Comparison of ENCODE assay signal across 9 mouse cellular contexts in the genomic region with DNA sequence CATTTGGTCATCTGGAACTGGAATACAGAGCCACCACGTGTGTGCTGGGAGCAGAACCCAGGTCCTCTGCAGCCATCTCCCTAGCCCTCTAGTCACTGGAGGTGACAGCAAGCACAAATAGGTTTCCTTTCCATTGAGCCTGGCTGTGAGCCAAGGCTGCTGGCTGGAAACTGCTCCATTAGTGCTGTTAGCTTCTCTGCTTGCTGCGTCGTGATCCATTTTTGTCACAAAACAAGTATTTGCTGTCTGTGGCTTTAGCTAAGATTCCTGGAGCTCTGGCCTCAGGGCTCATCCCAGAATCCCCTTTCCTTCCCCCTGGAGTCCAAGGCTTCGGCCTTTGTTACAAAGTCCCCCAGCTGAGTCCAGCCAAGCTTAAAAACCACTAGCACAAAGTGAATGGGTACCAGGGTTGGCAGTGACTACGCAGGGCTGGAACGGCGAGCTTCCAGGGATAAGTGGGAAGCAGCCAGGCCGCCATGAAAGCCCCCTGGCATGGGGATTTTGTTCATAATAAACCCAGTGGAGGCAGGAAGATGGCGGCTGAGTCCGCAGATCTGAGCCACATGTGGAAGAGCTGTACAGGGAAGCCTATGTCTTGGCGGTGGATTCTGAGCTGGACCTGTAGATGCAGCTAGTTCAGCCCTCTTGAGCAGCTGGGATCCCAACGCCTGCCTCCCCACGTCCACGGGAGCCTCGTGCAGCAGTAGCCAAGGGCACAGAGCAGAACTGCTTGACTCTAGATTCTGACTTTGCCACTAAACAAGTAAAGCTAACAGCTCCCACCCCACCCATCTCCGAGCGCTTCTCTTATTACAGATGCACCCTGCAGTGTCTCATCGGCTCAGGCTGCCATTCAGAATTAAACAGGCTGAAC. TPM values are rescaled to one million over a fixed set of nuclear protein-coding genes. Genes with fewer than 3 reads are reported as not detected.
DNase-seq lines count a peak whose midpoint lies in the region; ATAC-seq and TF ChIP-seq lines count a peak whose summit lies in the region.
"Had no signal": no experiment of that assay in that cellular context is flagged by ENCODE, and none has a peak within 500 bp of the region (broad histone marks: within the 10 kb centered on the region; RNA-seq: fewer than 3 reads in every experiment).

No protein-coding gene starts in this region.

- no peaks in the 10 kb centered on the region for H3K9me3 ChIP-seq in limb, embryonic 12.5 days
- H3K9me3 ChIP-seq in limb, embryonic 10.5 days (replicated peaks), result no peaks in the 10 kb centered on the region
- no peaks in the 10 kb centered on the region for H3K9me3 ChIP-seq in midbrain, embryonic 10.5 days (replicated peaks)

- no peak overlapping the region for H3K4me3 ChIP-seq in limb, embryonic 12.5 days (replicated peaks)
- no peak overlapping the region for H3K4me3 ChIP-seq in limb, embryonic 10.5 days
- H3K4me3 ChIP-seq in midbrain, embryonic 10.5 days, result no peak overlapping the region

- peak overlapping the region; percentile 72 for H3K27ac ChIP-seq in limb, embryonic 12.5 days
- no peak overlapping the region for H3K27ac ChIP-seq in limb, embryonic 10.5 days
- peak overlapping the region; percentile 50; the same call in 1 of the 2 replicates for H3K27ac ChIP-seq in midbrain, embryonic 10.5 days (replicated peaks)

- no peaks in the 10 kb centered on the region for H3K4me1 ChIP-seq in limb, embryonic 12.5 days (replicated peaks)
- H3K4me1 ChIP-seq in limb, embryonic 10.5 days, result no peaks in the 10 kb centered on the region
- H3K4me1 ChIP-seq in midbrain, embryonic 10.5 days, result peaks cover 8% of the 10 kb centered on the region; the same call in 1 of the 2 replicates

- H3K27me3 ChIP-seq in limb, embryonic 12.5 days, result no peaks in the 10 kb centered on the region
- H3K27me3 ChIP-seq in limb, embryonic 10.5 days (ENCODE audit: low read depth, poor library complexity, severe bottlenecking), result no peaks in the 10 kb centered on the region
- no peaks in the 10 kb centered on the region for H3K27me3 ChIP-seq in midbrain, embryonic 10.5 days (ENCODE audit: low read depth, poor library complexity, severe bottlenecking)

- H3K9ac ChIP-seq in limb, embryonic 12.5 days (replicated peaks), result no peak overlapping the region

- no peak for DNase-seq in limb, embryonic 10.5 days (ENCODE audit: low spot score)
- DNase-seq in brain, embryonic 14.5 days (ENCODE audit: low read depth), result peak; percentile 90
- DNase-seq in heart, postnatal 4 days, result peak; percentile 71
- DNase-seq in midbrain, embryonic 10.5 days (ENCODE audit: low spot score), result no peak
- no peak for DNase-seq in lung, postnatal 10 days
- DNase-seq in ovary, postnatal 10 days (ENCODE audit: low spot score), result no peak

- no peak for ATAC-seq in limb, embryonic 12.5 days (ENCODE audit: insufficient number of reproducible peaks, insufficient read depth, low FRiP score, low TSS enrichment, low read depth)
- ATAC-seq in granulocyte monocyte progenitor cell, adult 5-6 weeks (replicated peaks; ENCODE audit: poor library complexity, severe bottlenecking), result no peak

- WGBS in limb, embryonic 12.5 days, result 65% methylated on average over 18 of the region's 18 CpGs
- 72% methylated on average over 18 of the region's 18 CpGs for WGBS in limb, embryonic 10.5 days
- WGBS in midbrain, embryonic 10.5 days, result 55% methylated on average over 18 of the region's 18 CpGs

- H3K36me3 ChIP-seq in limb, embryonic 12.5 days, result peaks cover 64% of the 10 kb centered on the region
- H3K36me3 ChIP-seq in limb, embryonic 10.5 days, result peaks cover 85% of the 10 kb centered on the region
- peaks cover 84% of the 10 kb centered on the region for H3K36me3 ChIP-seq in midbrain, embryonic 10.5 days

- TF ChIP-seq POLR2A in brain, embryonic 14.5 days (IDR thresholded peaks at IDR 0.05; ENCODE audit: borderline replicate concordance, extremely low read depth, insufficient read depth, insufficient read length, poor library complexity, severe bottlenecking), result no peak

- H3K4me2 ChIP-seq in limb, embryonic 12.5 days, result no peak overlapping the region

- TF ChIP-seq CTCF in brain, embryonic 14.5 days (IDR thresholded peaks at IDR 0.05; ENCODE audit: borderline replicate concordance, extremely low read depth, insufficient read depth, insufficient read length), result no peak

RNA-seq across cellular contexts. Expression of gene Eno1, which starts 14.3 kb away (rescaled TPM):
- polyA plus RNA-seq in limb, embryonic 12.5 days (2016; fragmentation: Nextera tagmentation; extraction: Ambion mirVana), result 1,793 and 1,872 TPM in 2 replicates
- polyA plus RNA-seq in limb, embryonic 10.5 days (2016; fragmentation: Nextera tagmentation; extraction: Ambion mirVana), result 3,103 and 4,103 TPM in 2 replicates
- 485 and 505 TPM in 2 replicates for polyA plus RNA-seq in brain, embryonic 14.5 days (2012; rRNA removed)
- 100 to 1,000 TPM; 303 to 307 TPM for total RNA-seq in heart, postnatal 4 days (2021)
- polyA plus RNA-seq in midbrain, embryonic 10.5 days (2016; fragmentation: Nextera tagmentation; extraction: Ambion mirVana), result 2,531 and 3,331 TPM in 2 replicates
- total RNA-seq in granulocyte monocyte progenitor cell, adult 5-6 weeks (2014; fragmentation: Nextera tagmentation), result 409 and 424 TPM in 2 replicates
- total RNA-seq in granulocyte monocyte progenitor cell, adult 5-6 weeks (2017), result 380 and 423 TPM in 2 replicates

RNA-seq across cellular contexts. Expression of gene Rere, which starts 30.7 kb away (rescaled TPM):
- 31.4 and 35.4 TPM in 2 replicates for polyA plus RNA-seq in limb, embryonic 12.5 days (2016; fragmentation: Nextera tagmentation; extraction: Ambion mirVana)
- polyA plus RNA-seq in limb, embryonic 10.5 days (2016; fragmentation: Nextera tagmentation; extraction: Ambion mirVana), result 34.0 and 40.3 TPM in 2 replicates
- 37.3 and 82.1 TPM in 2 replicates for polyA plus RNA-seq in brain, embryonic 14.5 days (2012; rRNA removed)
- 10 to 100 TPM; 70.0 to 72.5 TPM for total RNA-seq in heart, postnatal 4 days (2021)
- 24.5 and 30.7 TPM in 2 replicates for polyA plus RNA-seq in midbrain, embryonic 10.5 days (2016; fragmentation: Nextera tagmentation; extraction: Ambion mirVana)
- 78.8 and 90.6 TPM in 2 replicates for total RNA-seq in granulocyte monocyte progenitor cell, adult 5-6 weeks (2014; fragmentation: Nextera tagmentation)
- total RNA-seq in granulocyte monocyte progenitor cell, adult 5-6 weeks (2017), result 11.8 and 22.7 TPM in 2 replicates

RNA-seq across cellular contexts. Expression of gene Car6, which starts 49.7 kb away (rescaled TPM):
- polyA plus RNA-seq in limb, embryonic 12.5 days (2016; fragmentation: Nextera tagmentation; extraction: Ambion mirVana), result 0.22 and 0.33 TPM in 2 replicates
- polyA plus RNA-seq in limb, embryonic 10.5 days (2016; fragmentation: Nextera tagmentation; extraction: Ambion mirVana), result not detected in 2 replicates
- polyA plus RNA-seq in brain, embryonic 14.5 days (2012; rRNA removed), result not detected in 2 replicates
- total RNA-seq in heart, postnatal 4 days (2021), result not detected
- 0.12 TPM in 1 of 2 replicates, not detected in the other for polyA plus RNA-seq in midbrain, embryonic 10.5 days (2016; fragmentation: Nextera tagmentation; extraction: Ambion mirVana)
- not detected in 2 replicates for total RNA-seq in granulocyte monocyte progenitor cell, adult 5-6 weeks (2014; fragmentation: Nextera tagmentation)
- not detected in 2 replicates for total RNA-seq in granulocyte monocyte progenitor cell, adult 5-6 weeks (2017)
- total RNA-seq: layer of hippocampus, postnatal 14 days had no signal

Comparison
In these comparisons a context has a peak if more than half of its experiments do, and no peak if none do; other contexts are left out.
1. DNase-seq: peak in brain, embryonic 14.5 days (single experiment) and heart, postnatal 4 days (single experiment); none in limb, embryonic 10.5 days (single experiment), midbrain, embryonic 10.5 days (single experiment), lung, postnatal 10 days (single experiment) and ovary, postnatal 10 days (single experiment).